Mouse (Mus musculus) spleen, adult 2 months (tissue): Measurements from ENCODE around the gene Tctex1d2. TPM values are rescaled to one million over a fixed set of nuclear protein-coding genes. Genes with fewer than 3 reads are reported as not detected.

Source experiments
- DNase-seq, 2 experiments: peaks; one replicate each; pipeline versions ENCODE4 v3.0.0 to v3.0.0-alpha.2; 2012 to 2021; ENCODE audit warnings: low spot score in 2 of 2, low read depth in 1 of 2
- H3K27ac ChIP-seq: fragments of 200-500 bp; 2 replicates; pipeline ENCODE4 v1.5.1; 2012; ENCODE audit warnings: low read length, inconsistent platforms; ENCODE audit not compliant: insufficient read depth
- H3K27me3 ChIP-seq: fragments of 200-500 bp; 2 replicates; pipeline ENCODE4 v1.6.1; 2012; ENCODE audit warnings: mild to moderate bottlenecking, moderate library complexity, low read length, inconsistent platforms; ENCODE audit not compliant: control insufficient read depth, insufficient read depth
- H3K36me3 ChIP-seq: fragments of 200-500 bp; 2 replicates; pipeline ENCODE4 v1.6.1; 2012; ENCODE audit warnings: mild to moderate bottlenecking, low read length, inconsistent platforms; ENCODE audit not compliant: control insufficient read depth, insufficient read depth
- H3K4me1 ChIP-seq: fragments of 200-500 bp; 2 replicates; pipeline ENCODE4 v1.6.1; 2011; ENCODE audit warnings: inconsistent platforms; ENCODE audit not compliant: control insufficient read depth, insufficient read depth, insufficient read length
- H3K4me3 ChIP-seq: fragments of 200-500 bp; 2 replicates; pipeline ENCODE4 v1.5.1; 2011; ENCODE audit warnings: mild to moderate bottlenecking, inconsistent platforms; ENCODE audit not compliant: insufficient read depth, insufficient read length; ENCODE audit errors: extremely low read depth
- CTCF ChIP-seq: fragments of 200-500 bp; IDR thresholded peaks from 2 replicates; pipeline ENCODE4 v1.5.1; 2011; ENCODE audit warnings: mild to moderate bottlenecking, inconsistent platforms; ENCODE audit not compliant: insufficient read depth, insufficient read length, insufficient replicate concordance; ENCODE audit errors: extremely low read depth
- POLR2A ChIP-seq: fragments of 200-500 bp; IDR thresholded peaks from 2 replicates; pipeline ENCODE4 v1.6.1; 2011; ENCODE audit warnings: low read depth, low read length, inconsistent platforms
- WGBS: fragments of 180-500 bp; shearing (Covaris S2); methylation state at CpG from one replicate; pipeline ENCODE4 v1.1.7; 2018; 5-methylcytosine and 5-hydroxymethylcytosine counted together
- polyA plus RNA-seq: library from polyadenylated mRNA; depleted of rRNA; stranded (reverse); fragments of >200 nt; gene quantifications from 2 replicates; pipeline ENCODE4 v1.2.3, GENCODE M21; 2012

Tctex1d2 gene
- polyA plus RNA-seq, 1 experiment: 2.3 TPM

DNA sequence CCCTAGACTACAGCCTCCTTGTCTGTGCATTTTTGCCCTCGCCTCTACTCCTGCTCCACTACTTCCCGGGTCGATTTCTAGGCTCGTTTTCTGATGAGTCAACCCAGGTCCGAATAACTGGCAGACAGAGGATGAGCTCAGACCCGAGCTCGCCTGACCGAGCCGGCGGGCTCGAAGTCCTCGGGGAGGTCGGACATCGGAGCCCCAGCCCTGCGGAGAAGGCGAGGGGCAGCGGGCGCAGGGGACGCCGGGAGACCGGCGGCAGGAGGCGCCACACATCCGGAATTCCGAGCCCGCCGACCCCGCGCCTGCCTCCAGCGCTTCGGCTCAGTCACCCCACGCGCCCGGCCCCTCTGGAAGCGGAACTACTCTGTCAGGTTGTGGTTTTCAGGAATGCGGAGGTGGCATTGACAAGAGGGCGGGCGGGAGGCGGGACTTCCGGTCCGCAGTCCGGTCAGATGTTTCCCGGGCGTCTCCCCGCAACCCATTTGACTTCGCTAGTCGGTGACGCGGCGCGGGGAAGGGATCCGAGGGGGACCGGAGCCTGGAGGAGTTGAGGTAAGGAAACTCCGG, 11.1 kb downstream of the Tctex1d2 start, which contains the start of gene Pcyt1a:
Pcyt1a (plus strand) TSS at position 448 of the 573 bp plus-strand sequence.
- H3K36me3 ChIP-seq: no peaks in the 10 kb centered on the region
- peaks cover 2% of the 10 kb centered on the region; the same call in 1 of the 2 replicates for H3K4me1 ChIP-seq
- TF ChIP-seq CTCF (peak; percentile 0; the same call in 1 of the 2 replicates), POLR2A (no peak)
- under 1% methylated on average over 54 of the region's 54 CpGs for WGBS
- peak within 1 kb of the TSS; percentile 68 for H3K27ac ChIP-seq
- H3K27me3 ChIP-seq: no peaks in the 10 kb centered on the region
- peak within 1 kb of the TSS; percentile 90 for H3K4me3 ChIP-seq
- peak; percentile 53 to 60 for DNase-seq

DNA sequence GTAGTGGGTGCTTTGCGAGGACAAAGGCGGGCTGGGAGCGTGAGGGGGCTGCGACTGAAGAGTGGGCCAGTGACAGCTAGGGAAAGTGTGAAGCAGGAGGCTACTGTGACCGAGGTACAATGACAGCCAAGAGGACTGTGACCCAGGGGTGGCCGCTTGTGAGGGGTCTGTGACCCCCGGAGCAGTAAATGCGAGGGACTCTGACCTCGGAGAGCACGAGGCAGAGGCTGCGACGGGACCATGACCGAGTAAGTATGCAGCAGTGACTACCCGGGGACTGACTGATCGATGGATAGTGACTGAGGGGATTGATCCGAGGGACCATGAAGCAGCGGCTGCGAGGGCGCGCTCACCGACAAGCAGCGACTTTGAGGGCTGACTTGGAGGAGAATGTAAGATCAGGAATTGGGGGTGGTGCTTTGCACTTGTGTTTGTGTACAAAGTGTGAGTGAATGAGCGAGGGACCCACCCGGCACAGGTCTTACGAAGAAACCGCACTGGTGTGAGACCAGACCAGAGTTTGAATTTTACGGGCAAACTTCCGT, 11.6 kb downstream of the Tctex1d2 start:
- Histone ChIP-seq H3K27me3 (no peaks in the 10 kb centered on the region), H3K36me3 (no peaks in the 10 kb centered on the region), H3K27ac (peak overlapping the region; percentile 68), H3K4me3 (peak overlapping the region; percentile 90), H3K4me1 (peaks cover 2% of the 10 kb centered on the region; the same call in 1 of the 2 replicates)
- no peak for DNase-seq
- no peak for TF ChIP-seq CTCF
- no peak for TF ChIP-seq POLR2A
- WGBS: 3% methylated on average over 28 of the region's 28 CpGs

DNA sequence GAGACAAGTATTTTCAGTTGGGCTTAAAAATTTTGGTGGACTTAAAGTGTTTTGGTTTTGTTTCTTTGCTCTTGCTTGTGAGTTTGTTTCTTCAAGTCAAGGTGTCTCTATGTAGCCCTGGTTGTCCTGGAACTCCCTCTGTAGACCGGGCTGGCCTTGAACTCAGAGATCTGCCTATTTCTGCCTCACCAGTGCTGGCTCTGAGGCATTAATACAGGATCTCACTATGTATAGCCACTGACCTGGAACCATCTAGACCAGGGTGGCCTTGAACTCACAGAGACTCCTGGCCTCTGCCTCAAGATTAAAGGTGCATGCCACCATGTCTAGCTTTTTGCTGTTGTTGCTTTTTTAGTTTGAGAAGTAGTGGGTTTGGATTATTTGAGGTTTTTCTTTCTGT, 12.4 kb downstream of the Tctex1d2 start:
- Histone ChIP-seq H3K27me3 (no peaks in the 10 kb centered on the region), H3K4me1 (peaks cover 2% of the 10 kb centered on the region; the same call in 1 of the 2 replicates), H3K36me3 (no peaks in the 10 kb centered on the region), H3K4me3 (peak overlapping the region; percentile 90; the same call in 1 of the 2 replicates), H3K27ac (no peak overlapping the region)
- TF ChIP-seq POLR2A: no peak
- TF ChIP-seq CTCF: no peak
- no peak for DNase-seq
- WGBS: 97% methylated on average over 1 of the region's 1 CpGs

- H3K36me3 ChIP-seq: no peaks in the 10 kb centered on the region
- no peak for DNase-seq
- TF ChIP-seq CTCF: no peak
- TF ChIP-seq POLR2A: no peak
- 82% methylated on average over 2 of the region's 2 CpGs for WGBS
- no peak overlapping the region; the same call in 1 of the 2 replicates for H3K4me3 ChIP-seq
- H3K27ac ChIP-seq: no peak overlapping the region
- H3K27me3 ChIP-seq: no peaks in the 10 kb centered on the region
- peaks cover 2% of the 10 kb centered on the region; the same call in 1 of the 2 replicates for H3K4me1 ChIP-seq
These were observed 13.6 kb downstream of the Tctex1d2 start for GRCm38 (mm10) chr16:32433138-32433537.

DNA sequence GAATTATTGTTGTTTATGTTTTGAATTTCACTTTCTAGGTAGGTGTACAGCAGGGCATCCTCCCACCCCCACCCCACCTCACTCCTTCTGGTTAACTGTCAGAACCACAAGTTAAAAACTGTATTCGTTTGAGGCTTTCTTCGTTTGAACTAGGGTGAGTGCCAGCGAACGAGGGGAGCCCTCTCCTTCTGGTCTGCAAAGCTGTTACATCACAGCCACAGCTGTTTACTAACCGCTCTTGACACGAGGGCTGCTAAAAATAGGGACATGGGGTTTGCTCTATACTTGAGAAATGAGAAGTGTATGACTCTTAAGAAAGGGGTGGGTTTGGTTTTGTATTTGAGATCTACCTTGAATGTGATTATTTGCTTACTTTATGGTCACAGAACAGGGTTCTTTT, 14.6 kb downstream of the Tctex1d2 start:
- H3K27ac ChIP-seq: no peak overlapping the region
- TF ChIP-seq CTCF (no peak), POLR2A (no peak)
- peak; percentile 24 to 70 for DNase-seq
- no peaks in the 10 kb centered on the region for H3K36me3 ChIP-seq
- H3K4me1 ChIP-seq: peaks cover 4% of the 10 kb centered on the region; the same call in 1 of the 2 replicates
- WGBS: 5% methylated on average over 6 of the region's 6 CpGs
- no peaks in the 10 kb centered on the region for H3K27me3 ChIP-seq
- H3K4me3 ChIP-seq: no peak overlapping the region

DNA sequence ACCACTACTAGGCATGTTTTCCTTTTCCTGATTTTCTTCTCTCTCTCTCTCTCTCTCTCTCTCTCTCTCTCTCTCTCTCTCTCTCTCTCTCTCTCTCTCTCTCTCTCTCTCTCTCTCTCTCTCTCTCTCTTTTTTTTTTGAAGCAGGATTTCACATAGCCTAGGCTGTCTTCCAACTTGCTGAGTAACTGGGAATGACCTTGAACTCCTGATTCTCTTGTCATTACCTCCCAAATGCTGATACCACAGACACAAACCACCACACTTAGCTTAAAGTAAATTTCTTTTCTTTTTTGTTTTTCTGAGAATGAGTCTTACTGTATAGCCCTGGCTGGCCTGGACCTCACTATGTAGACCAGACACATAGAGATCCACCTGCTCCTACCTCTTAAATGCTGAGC, 15.2 kb downstream of the Tctex1d2 start:
- H3K36me3 ChIP-seq: no peaks in the 10 kb centered on the region
- no peak for TF ChIP-seq CTCF
- no peak for TF ChIP-seq POLR2A
- DNase-seq: no peak
- peaks cover 4% of the 10 kb centered on the region; the same call in 1 of the 2 replicates for H3K4me1 ChIP-seq
- H3K27me3 ChIP-seq: no peaks in the 10 kb centered on the region
- H3K27ac ChIP-seq: no peak overlapping the region
- no peak overlapping the region for H3K4me3 ChIP-seq

DNA sequence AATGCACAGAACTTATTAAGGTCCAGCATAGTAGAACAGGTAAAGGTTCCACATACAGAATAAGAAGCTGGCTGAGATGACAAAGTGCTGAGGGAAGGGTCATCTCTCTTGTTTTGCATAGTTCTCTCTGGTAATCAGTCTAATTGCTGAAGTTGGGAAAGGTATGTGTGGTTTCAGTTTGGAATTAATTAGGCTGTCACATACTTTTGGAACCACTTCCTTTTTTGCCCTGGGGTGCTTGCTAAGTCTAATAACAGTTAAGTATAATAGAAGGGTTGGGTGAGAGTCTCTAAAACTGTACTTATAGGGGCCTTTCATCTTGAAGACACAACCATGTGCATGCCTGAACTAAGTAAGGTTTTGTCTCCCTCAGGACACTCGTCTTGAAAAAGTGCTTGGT, 17.2 kb downstream of the Tctex1d2 start:
- WGBS: 55% methylated on average over 1 of the region's 1 CpGs
- H3K36me3 ChIP-seq: no peaks in the 10 kb centered on the region
- no peaks in the 10 kb centered on the region for H3K27me3 ChIP-seq
- TF ChIP-seq POLR2A (no peak), CTCF (no peak)
- H3K4me1 ChIP-seq: peaks cover 4% of the 10 kb centered on the region; the same call in 1 of the 2 replicates
- no peak overlapping the region for H3K27ac ChIP-seq
- no peak for DNase-seq
- no peak overlapping the region for H3K4me3 ChIP-seq
